Mouse (Mus musculus): Measurements from ENCODE around the gene Slc22a14. TPM values are rescaled to one million over a fixed set of nuclear protein-coding genes. Genes with fewer than 3 reads are reported as not detected.

Gene Slc22a14
- polyA plus RNA-seq, 1 experiment from 2014 or later, result 0.08 TPM

- no peak within 1 kb of the TSS for H3K4me2 ChIP-seq (replicated peaks)
- ATAC-seq (replicated peaks), result no peak
- WGBS, result 95% methylated on average over 4 of the region's 4 CpGs
- H3K27ac ChIP-seq (replicated peaks), result no peak within 1 kb of the TSS
- H3K9ac ChIP-seq (replicated peaks), result no peak within 1 kb of the TSS
- no peak within 1 kb of the TSS for H3K4me3 ChIP-seq
- no peaks in the 10 kb centered on the region for H3K27me3 ChIP-seq
- no peaks in the 10 kb centered on the region for H3K36me3 ChIP-seq
- 0 out of 2 replicates have a peak, but pooled peaks cover 4% of the 10 kb centered on the region for H3K9me3 ChIP-seq
- H3K4me1 ChIP-seq, result no peaks in the 10 kb centered on the region
Observed at GRCm38 (mm10) chr9:119208998-119209397, 156.4 kb downstream of the Slc22a14 start, which contains the start of gene Slc22a13. TSS of gene Slc22a13 (minus strand) at chr9:119209098.

GRCm38 (mm10) chr9:119207113-119207512 is 158.2 kb downstream of the Slc22a14 start:
- no peak overlapping the region for H3K27ac ChIP-seq (replicated peaks)
- no peaks in the 10 kb centered on the region for H3K4me1 ChIP-seq
- H3K36me3 ChIP-seq, result no peaks in the 10 kb centered on the region
- 0 out of 2 replicates have a peak, but pooled peaks cover 4% of the 10 kb centered on the region for H3K9me3 ChIP-seq
- H3K9ac ChIP-seq (replicated peaks), result no peak overlapping the region
- no peak overlapping the region for H3K4me3 ChIP-seq
- ATAC-seq (replicated peaks), result no peak
- H3K27me3 ChIP-seq, result no peaks in the 10 kb centered on the region
- no peak overlapping the region for H3K4me2 ChIP-seq (replicated peaks)
- WGBS, result 87% methylated on average over 4 of the region's 4 CpGs

- WGBS, result 86% methylated on average over 2 of the region's 2 CpGs
- no peak for ATAC-seq (replicated peaks)
- no peak overlapping the region for H3K4me2 ChIP-seq (replicated peaks)
Observed at GRCm38 (mm10) chr9:119206666-119207065, 158.7 kb downstream of the Slc22a14 start.

GRCm38 (mm10) chr9:119205756-119206155 is 159.6 kb downstream of the Slc22a14 start:
- no peak for ATAC-seq (replicated peaks)
- no peaks in the 10 kb centered on the region for H3K36me3 ChIP-seq
- H3K27ac ChIP-seq (replicated peaks), result no peak overlapping the region
- no peak overlapping the region for H3K4me3 ChIP-seq
- 92% methylated on average over 5 of the region's 5 CpGs for WGBS
- no peak overlapping the region for H3K4me2 ChIP-seq (replicated peaks)
- H3K27me3 ChIP-seq, result no peaks in the 10 kb centered on the region
- 0 out of 2 replicates have a peak, but pooled peaks cover 4% of the 10 kb centered on the region for H3K9me3 ChIP-seq
- no peak overlapping the region for H3K9ac ChIP-seq (replicated peaks)
- H3K4me1 ChIP-seq, result no peaks in the 10 kb centered on the region

More at GRCm38 (mm10) chr9:119206666-119207065, 158.7 kb downstream of the Slc22a14 start:
- Histone ChIP-seq H3K4me3 (no peak overlapping the region), H3K27ac (replicated peaks) (no peak overlapping the region), H3K9me3 (0 out of 2 replicates have a peak, but pooled peaks cover 4% of the 10 kb centered on the region), H3K36me3 (no peaks in the 10 kb centered on the region), H3K9ac (replicated peaks) (no peak overlapping the region), H3K4me1 (no peaks in the 10 kb centered on the region), H3K27me3 (no peaks in the 10 kb centered on the region)

DNA sequence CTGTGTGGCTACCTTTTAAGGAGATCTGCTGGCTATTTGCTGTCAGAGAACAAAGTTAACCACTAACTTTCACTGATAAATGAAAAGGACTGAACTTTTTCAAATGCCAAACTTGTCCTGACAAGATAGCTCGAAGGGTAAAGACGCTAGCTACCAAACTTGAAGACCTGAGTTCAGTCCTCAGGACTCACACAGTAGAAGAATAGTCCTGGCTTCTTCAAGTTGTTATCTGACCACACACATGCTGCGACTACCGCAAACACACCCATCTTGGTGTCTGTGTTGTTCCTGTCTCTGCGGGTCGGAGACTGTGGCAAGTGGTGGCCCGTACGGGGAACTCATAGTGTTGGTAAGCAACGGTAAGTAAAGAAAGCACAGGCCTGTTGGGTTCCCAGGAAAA is 161.7 kb downstream of the Slc22a14 start:
- no peak overlapping the region for H3K4me3 ChIP-seq
- no peak overlapping the region for H3K4me2 ChIP-seq (replicated peaks)
- no peaks in the 10 kb centered on the region for H3K36me3 ChIP-seq
- H3K4me1 ChIP-seq, result peaks cover 2% of the 10 kb centered on the region; the same call in 1 of the 2 replicates
- no peak overlapping the region for H3K27ac ChIP-seq (replicated peaks)
- 98% methylated on average over 9 of the region's 9 CpGs for WGBS
- ATAC-seq (replicated peaks), result no peak
- no peaks in the 10 kb centered on the region for H3K27me3 ChIP-seq
- no peak overlapping the region for H3K9ac ChIP-seq (replicated peaks)
- H3K9me3 ChIP-seq, result 0 out of 2 replicates have a peak, but pooled peaks cover 4% of the 10 kb centered on the region

GRCm38 (mm10) chr9:119201653-119202052 is 163.7 kb downstream of the Slc22a14 start:
- Histone ChIP-seq H3K4me2 (replicated peaks) (no peak overlapping the region), H3K27me3 (no peaks in the 10 kb centered on the region), H3K36me3 (no peaks in the 10 kb centered on the region), H3K27ac (replicated peaks) (no peak overlapping the region), H3K4me3 (no peak overlapping the region), H3K9me3 (0 out of 2 replicates have a peak, but pooled peaks cover 4% of the 10 kb centered on the region), H3K9ac (replicated peaks) (no peak overlapping the region), H3K4me1 (peaks cover 2% of the 10 kb centered on the region; the same call in 1 of the 2 replicates)
- no peak for ATAC-seq (replicated peaks)
- 88% methylated on average over 5 of the region's 5 CpGs for WGBS

DNA sequence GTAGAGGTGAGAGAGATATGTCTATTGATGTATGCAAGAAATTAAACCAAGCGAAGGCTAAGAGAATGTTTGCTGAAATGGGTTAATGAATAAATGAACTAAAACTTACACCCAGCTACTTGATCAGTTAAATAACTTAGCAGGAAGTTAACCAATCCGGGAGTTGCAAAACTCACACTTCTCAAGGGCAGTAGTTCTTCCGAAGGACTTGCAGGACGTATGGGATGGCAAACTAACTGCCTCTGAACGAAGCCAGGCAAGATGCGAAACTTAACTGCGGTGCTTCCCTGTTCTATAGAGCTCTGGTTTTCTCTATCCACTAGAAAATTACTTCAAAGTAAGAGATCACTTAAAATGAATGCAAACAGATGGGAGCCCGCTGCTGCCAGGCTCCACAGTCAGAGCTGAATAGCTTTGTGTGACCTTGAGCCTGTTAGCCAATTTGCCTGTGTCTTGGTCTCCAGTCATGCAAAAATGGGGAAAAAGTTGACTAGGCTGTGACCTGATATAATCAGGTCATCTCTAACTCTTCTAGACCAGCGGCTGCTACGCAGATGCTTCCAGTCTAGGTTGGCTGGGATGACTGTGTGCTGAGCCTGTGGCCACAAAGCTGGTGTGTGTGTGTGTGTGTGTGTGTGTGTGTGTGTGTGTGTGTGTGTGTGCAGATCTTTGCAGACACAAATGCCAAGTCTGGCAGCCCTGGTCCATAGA is 166.0 kb downstream of the Slc22a14 start:
- H3K27ac ChIP-seq (replicated peaks), result no peak overlapping the region
- H3K27me3 ChIP-seq, result no peaks in the 10 kb centered on the region
- peaks cover 2% of the 10 kb centered on the region; the same call in 1 of the 2 replicates for H3K4me1 ChIP-seq
- no peak overlapping the region for H3K9ac ChIP-seq (replicated peaks)
- H3K36me3 ChIP-seq, result no peaks in the 10 kb centered on the region
- H3K4me2 ChIP-seq (replicated peaks), result no peak overlapping the region
- H3K4me3 ChIP-seq, result no peak overlapping the region
- no peak for ATAC-seq (replicated peaks)
- WGBS, result 79% methylated on average over 10 of the region's 10 CpGs
- H3K9me3 ChIP-seq, result 0 out of 2 replicates have a peak, but pooled peaks cover 1% of the 10 kb centered on the region

GRCm38 (mm10) chr9:119192202-119192990 is 173.0 kb downstream of the Slc22a14 start:
- Histone ChIP-seq H3K4me3 (no peak overlapping the region), H3K4me1 (no peaks in the 10 kb centered on the region), H3K9me3 (no peaks in the 10 kb centered on the region), H3K9ac (replicated peaks) (no peak overlapping the region), H3K36me3 (no peaks in the 10 kb centered on the region), H3K4me2 (replicated peaks) (no peak overlapping the region), H3K27ac (replicated peaks) (no peak overlapping the region), H3K27me3 (no peaks in the 10 kb centered on the region)
- WGBS, result 36% methylated on average over 11 of the region's 11 CpGs
- no peak for ATAC-seq (replicated peaks)

GRCm38 (mm10) chr9:119181241-119181728 is 184.1 kb downstream of the Slc22a14 start:
- WGBS, result 37% methylated on average over 3 of the region's 3 CpGs
- no peak for ATAC-seq (replicated peaks)
- Histone ChIP-seq H3K9me3 (no peaks in the 10 kb centered on the region), H3K36me3 (no peaks in the 10 kb centered on the region), H3K9ac (replicated peaks) (no peak overlapping the region), H3K4me1 (peaks cover 9% of the 10 kb centered on the region), H3K27ac (replicated peaks) (no peak overlapping the region), H3K4me3 (no peak overlapping the region), H3K27me3 (no peaks in the 10 kb centered on the region), H3K4me2 (replicated peaks) (no peak overlapping the region)

DNA sequence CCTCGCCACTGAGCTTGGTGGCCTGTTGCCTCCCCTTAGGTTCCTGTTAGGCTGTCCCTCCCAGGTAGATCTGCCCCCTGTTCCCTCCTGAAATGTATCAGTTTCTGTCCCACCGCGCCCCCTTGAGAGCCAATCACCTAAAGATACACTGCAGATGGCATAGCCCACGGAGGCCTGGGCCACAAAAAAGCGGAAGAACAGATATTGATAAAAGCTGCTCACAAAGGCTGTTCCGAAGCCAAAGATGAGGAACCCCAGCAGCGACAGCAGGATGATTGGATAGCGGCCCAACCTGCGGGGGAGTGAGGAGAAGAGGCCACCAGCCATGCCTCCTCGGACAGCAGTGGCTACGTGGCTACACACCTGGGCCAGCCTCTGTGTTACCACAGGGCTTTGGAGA is 186.1 kb downstream of the Slc22a14 start:
- Histone ChIP-seq H3K4me2 (replicated peaks) (no peak overlapping the region), H3K36me3 (no peaks in the 10 kb centered on the region), H3K4me3 (no peak overlapping the region), H3K9me3 (no peaks in the 10 kb centered on the region), H3K4me1 (peaks cover 9% of the 10 kb centered on the region), H3K27me3 (no peaks in the 10 kb centered on the region), H3K27ac (replicated peaks) (no peak overlapping the region), H3K9ac (replicated peaks) (no peak overlapping the region)
- whole genome bisulfite sequencing, result 91% methylated on average over 11 of the region's 11 CpGs
- no peak for ATAC-seq (replicated peaks)

DNA sequence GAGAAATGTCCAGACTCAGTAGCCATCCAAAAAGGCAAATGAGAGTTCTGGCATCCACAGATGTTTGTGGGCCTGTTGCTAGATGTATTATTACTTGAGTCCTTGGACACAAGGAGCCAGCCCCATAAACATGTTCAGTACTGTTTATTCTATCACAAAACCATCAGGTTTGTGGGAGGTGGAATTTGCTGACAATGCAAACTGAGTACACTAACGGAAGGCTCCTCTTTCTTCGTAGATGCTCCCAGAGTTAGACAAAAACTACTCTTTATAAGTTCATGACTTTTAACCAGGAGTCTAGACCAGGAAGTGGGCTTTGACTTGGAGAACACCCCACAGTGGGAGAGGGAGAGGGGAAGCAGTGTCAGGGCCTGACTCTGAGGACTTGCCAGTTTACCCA is 197.7 kb downstream of the Slc22a14 start:
- Histone ChIP-seq H3K27ac (replicated peaks) (no peak overlapping the region), H3K9ac (replicated peaks) (no peak overlapping the region), H3K4me1 (no peaks in the 10 kb centered on the region), H3K9me3 (no peaks in the 10 kb centered on the region), H3K4me2 (replicated peaks) (no peak overlapping the region), H3K36me3 (no peaks in the 10 kb centered on the region), H3K27me3 (no peaks in the 10 kb centered on the region), H3K4me3 (no peak overlapping the region)
- 97% methylated on average over 2 of the region's 2 CpGs for WGBS
- ATAC-seq (replicated peaks), result no peak

GRCm38 (mm10) chr9:119165548-119165947 is 199.8 kb downstream of the Slc22a14 start:
- Histone ChIP-seq H3K36me3 (no peaks in the 10 kb centered on the region), H3K27ac (replicated peaks) (no peak overlapping the region), H3K4me2 (replicated peaks) (no peak overlapping the region), H3K4me3 (no peak overlapping the region), H3K9ac (replicated peaks) (no peak overlapping the region), H3K4me1 (no peaks in the 10 kb centered on the region), H3K9me3 (no peaks in the 10 kb centered on the region), H3K27me3 (no peaks in the 10 kb centered on the region)
- WGBS, result 96% methylated on average over 6 of the region's 6 CpGs
- no peak for ATAC-seq (replicated peaks)

All from forebrain, embryonic 15.5 days (tissue).